Mouse (Mus musculus) cerebellum, adult 2 months (tissue): ENCODE measurements around the gene Foxo1. TPM values are rescaled to one million over a fixed set of nuclear protein-coding genes. Genes with fewer than 3 reads are reported as not detected.

Experiments
- DNase-seq, 2 experiments: peaks; one replicate each; pipeline ENCODE4 v3.0.0; 2021
- H3K27ac ChIP-seq: fragments of 200-500 bp; 2 replicates; pipeline ENCODE4 v1.5.1; 2012; ENCODE audit warnings: low read length, control low read depth, inconsistent platforms; ENCODE audit not compliant: insufficient read depth
- H3K27me3 ChIP-seq: fragments of 200-500 bp; 2 replicates; pipeline ENCODE4 v1.6.1; 2012; ENCODE audit warnings: inconsistent platforms, mild to moderate bottlenecking, low read length, moderate library complexity; ENCODE audit not compliant: control insufficient read depth, insufficient read depth
- H3K4me1 ChIP-seq: fragments of 200-500 bp; 2 replicates; pipeline ENCODE4 v1.6.1; 2011; ENCODE audit warnings: low read length; ENCODE audit not compliant: control insufficient read depth, insufficient read depth
- H3K4me3 ChIP-seq: fragments of 200-500 bp; replicated peaks from 2 replicates; pipeline ENCODE3; 2011; ENCODE audit warnings: mild to moderate bottlenecking, low read depth, low read length, control low read depth; ENCODE audit not compliant: insufficient read depth
- CTCF ChIP-seq: fragments of 200-500 bp; IDR thresholded peaks from 2 replicates; pipeline ENCODE4 v1.5.1; 2011; ENCODE audit warnings: low read depth, mild to moderate bottlenecking, control low read depth, low read length, moderate library complexity, borderline replicate concordance; ENCODE audit not compliant: insufficient read depth
- POLR2A ChIP-seq: fragments of 200-500 bp; IDR thresholded peaks from 2 replicates; pipeline ENCODE4 v1.6.1; 2011; ENCODE audit warnings: low read length, control low read depth, borderline replicate concordance; ENCODE audit not compliant: insufficient read depth
- WGBS: fragments of 180-500 bp; shearing (Covaris S2); methylation state at CpG from one replicate; pipeline ENCODE4 v1.1.7; 2018; 5-methylcytosine and 5-hydroxymethylcytosine counted together
- polyA plus RNA-seq: library from polyadenylated mRNA; depleted of rRNA; stranded (reverse); fragments of >200 nt; gene quantifications from 2 replicates; pipeline ENCODE4 v1.2.3, GENCODE M21; 2012

Foxo1 gene
- polyA plus RNA-seq, 1 experiment, result 5.4 TPM

- Histone ChIP-seq H3K4me3 (no peak overlapping the region), H3K4me1 (peaks cover 10% of the 10 kb centered on the region; the same call in 1 of the 2 replicates), H3K27ac (no peak overlapping the region), H3K27me3 (no peaks in the 10 kb centered on the region)
- WGBS, result 69% methylated on average over 10 of the region's 10 CpGs
- no peak for DNase-seq
- TF ChIP-seq POLR2A (no peak), CTCF (no peak)
Measured at GRCm38 (mm10) chr3:52347980-52348622, 80.0 kb downstream of the Foxo1 start.

- no peak for DNase-seq
- no peak overlapping the region for H3K4me3 ChIP-seq
- WGBS, result 86% methylated on average over 8 of the region's 8 CpGs
- H3K4me1 ChIP-seq, result no peaks in the 10 kb centered on the region
- H3K27me3 ChIP-seq, result no peaks in the 10 kb centered on the region
- TF ChIP-seq CTCF, result no peak
- no peak overlapping the region for H3K27ac ChIP-seq
Measured at GRCm38 (mm10) chr3:52350636-52351035, 82.5 kb downstream of the Foxo1 start.

- Histone ChIP-seq H3K27ac (no peak overlapping the region), H3K4me3 (no peak overlapping the region), H3K27me3 (no peaks in the 10 kb centered on the region), H3K4me1 (no peaks in the 10 kb centered on the region)
- no peak for TF ChIP-seq CTCF
- WGBS, result 91% methylated on average over 9 of the region's 9 CpGs
- DNase-seq, result no peak
Measured at GRCm38 (mm10) chr3:52351901-52352300, 83.8 kb downstream of the Foxo1 start.

GRCm38 (mm10) chr3:52354203-52354602 is 86.1 kb downstream of the Foxo1 start:
- WGBS, result 65% methylated on average over 7 of the region's 7 CpGs
- H3K4me3 ChIP-seq, result no peak overlapping the region
- TF ChIP-seq CTCF (no peak), POLR2A (no peak)
- no peak overlapping the region for H3K27ac ChIP-seq
- no peaks in the 10 kb centered on the region for H3K27me3 ChIP-seq
- no peaks in the 10 kb centered on the region for H3K4me1 ChIP-seq
- DNase-seq, result no peak

GRCm38 (mm10) chr3:52357265-52357953 is 89.3 kb downstream of the Foxo1 start:
- 53% methylated on average over 15 of the region's 15 CpGs for WGBS
- Histone ChIP-seq H3K4me1 (no peaks in the 10 kb centered on the region), H3K27ac (no peak overlapping the region), H3K27me3 (no peaks in the 10 kb centered on the region), H3K4me3 (no peak overlapping the region)
- TF ChIP-seq CTCF (no peak), POLR2A (no peak)
- DNase-seq, result no peak

GRCm38 (mm10) chr3:52364576-52364975 is 96.4 kb downstream of the Foxo1 start:
- Histone ChIP-seq H3K4me3 (no peak overlapping the region), H3K27me3 (no peaks in the 10 kb centered on the region), H3K27ac (no peak overlapping the region), H3K4me1 (no peaks in the 10 kb centered on the region)
- no peak for DNase-seq
- TF ChIP-seq POLR2A (no peak), CTCF (no peak)
- 69% methylated on average over 6 of the region's 6 CpGs for whole genome bisulfite sequencing

GRCm38 (mm10) chr3:52369204-52369603 is 101.1 kb downstream of the Foxo1 start:
- no peaks in the 10 kb centered on the region for H3K27me3 ChIP-seq
- 90% methylated on average over 9 of the region's 9 CpGs for whole genome bisulfite sequencing
- TF ChIP-seq CTCF (no peak), POLR2A (no peak)
- no peak for DNase-seq
- H3K27ac ChIP-seq, result no peak overlapping the region
- no peaks in the 10 kb centered on the region for H3K4me1 ChIP-seq
- H3K4me3 ChIP-seq, result no peak overlapping the region

- Histone ChIP-seq H3K27me3 (no peaks in the 10 kb centered on the region), H3K27ac (no peak overlapping the region), H3K4me3 (no peak overlapping the region), H3K4me1 (no peaks in the 10 kb centered on the region)
- 78% methylated on average over 7 of the region's 7 CpGs for WGBS
- TF ChIP-seq CTCF, result no peak
- TF ChIP-seq POLR2A, result no peak
- no peak for DNase-seq
Measured at GRCm38 (mm10) chr3:52369881-52370428, 101.8 kb downstream of the Foxo1 start.
